Mouse (Mus musculus) testis, adult 2 months (tissue): ENCODE measurements around the gene Caln1. TPM values are rescaled to one million over a fixed set of nuclear protein-coding genes. Genes with fewer than 3 reads are reported as not detected.

ENCODE experiments used
- H3K27ac ChIP-seq: fragments of 200-500 bp; 2 replicates; pipeline ENCODE4 v1.5.1; 2012; ENCODE audit warnings: low read depth, low read length; ENCODE audit not compliant: control insufficient read depth, insufficient read depth
- H3K27me3 ChIP-seq: fragments of 200-500 bp; 2 replicates; pipeline ENCODE4 v1.6.1; 2012; ENCODE audit warnings: mild to moderate bottlenecking, low read length, moderate library complexity; ENCODE audit not compliant: control insufficient read depth, insufficient read depth
- H3K36me3 ChIP-seq: fragments of 200-500 bp; 2 replicates; pipeline ENCODE4 v1.6.1; 2012; ENCODE audit warnings: mild to moderate bottlenecking, low read length; ENCODE audit not compliant: control insufficient read depth, insufficient read depth
- H3K4me1 ChIP-seq: fragments of 200-500 bp; 2 replicates; pipeline ENCODE4 v1.6.1; 2012; ENCODE audit warnings: low read length; ENCODE audit not compliant: control insufficient read depth, insufficient read depth
- H3K4me3 ChIP-seq: fragments of 200-500 bp; 2 replicates; pipeline ENCODE4 v1.5.1; 2012; ENCODE audit warnings: low read depth, mild to moderate bottlenecking, low read length, moderate library complexity, mixed read lengths; ENCODE audit not compliant: control insufficient read depth
- CTCF ChIP-seq: fragments of 200-500 bp; IDR thresholded peaks from 2 replicates; pipeline ENCODE4 v1.5.1; 2012; ENCODE audit warnings: low read depth, mild to moderate bottlenecking, inconsistent platforms, low read length, moderate library complexity; ENCODE audit not compliant: control insufficient read depth, insufficient read depth, insufficient replicate concordance
- POLR2A ChIP-seq: fragments of 200-500 bp; IDR thresholded peaks from 2 replicates; pipeline ENCODE4 v1.6.1; 2012; ENCODE audit warnings: low read depth, mild to moderate bottlenecking, inconsistent platforms, low read length, moderate library complexity; ENCODE audit not compliant: control insufficient read depth
- polyA plus RNA-seq: library from polyadenylated mRNA; depleted of rRNA; stranded (reverse); fragments of >200 nt; gene quantifications from 2 replicates; pipeline ENCODE4 v1.2.3, GENCODE M21; 2012; rRNA removed

Caln1 gene
- polyA plus RNA-seq, 1 experiment = 1.3 TPM

DNA sequence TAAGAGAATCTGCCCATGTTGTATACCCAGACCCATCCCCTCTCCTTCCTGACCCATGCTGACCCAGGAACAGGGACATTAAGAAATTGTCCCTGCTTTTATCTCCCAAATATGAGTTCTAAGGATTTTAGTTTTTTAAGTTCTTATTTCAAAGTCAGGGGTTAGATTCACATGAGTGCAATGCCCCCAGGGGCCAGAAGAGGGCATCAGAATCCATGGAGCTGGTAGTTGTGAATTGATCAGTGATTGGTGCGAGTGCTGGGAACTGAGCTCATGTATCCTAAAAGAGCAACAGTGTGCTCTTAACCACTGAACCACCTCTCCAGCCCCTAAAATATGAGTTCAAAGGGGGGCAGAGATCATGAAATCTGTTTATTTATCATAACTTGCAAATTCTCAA is 500.6 kb downstream of the Caln1 start:
- Histone ChIP-seq H3K27ac (no peak overlapping the region), H3K36me3 (no peaks in the 10 kb centered on the region), H3K4me1 (no peaks in the 10 kb centered on the region), H3K4me3 (no peak overlapping the region), H3K27me3 (no peaks in the 10 kb centered on the region)
- TF ChIP-seq CTCF (no peak), POLR2A (no peak)

DNA sequence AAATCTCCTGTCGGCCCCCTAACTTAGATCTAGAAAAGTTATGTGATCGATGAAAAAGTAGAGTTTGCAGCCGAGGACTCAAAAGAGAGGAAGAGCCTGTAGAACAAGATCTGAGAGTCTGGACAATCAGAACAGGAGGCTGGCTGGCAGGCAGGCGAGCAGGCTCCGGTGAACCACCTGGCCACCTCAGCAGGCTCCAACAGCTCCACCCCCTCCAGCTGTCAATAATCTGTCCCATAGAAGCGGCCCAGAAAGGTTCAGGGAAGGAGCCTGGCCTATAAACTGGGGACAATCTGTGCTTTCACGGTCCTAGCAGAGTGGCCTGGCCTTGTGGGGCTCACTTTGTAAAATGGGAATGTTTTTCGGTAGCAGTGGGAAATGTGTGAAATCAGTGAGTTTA is 501.8 kb downstream of the Caln1 start:
- TF ChIP-seq CTCF = no peak
- TF ChIP-seq POLR2A = no peak
- no peaks in the 10 kb centered on the region for H3K27me3 ChIP-seq
- no peaks in the 10 kb centered on the region for H3K36me3 ChIP-seq
- H3K4me3 ChIP-seq = no peak overlapping the region
- no peak overlapping the region for H3K27ac ChIP-seq
- H3K4me1 ChIP-seq = no peaks in the 10 kb centered on the region

DNA sequence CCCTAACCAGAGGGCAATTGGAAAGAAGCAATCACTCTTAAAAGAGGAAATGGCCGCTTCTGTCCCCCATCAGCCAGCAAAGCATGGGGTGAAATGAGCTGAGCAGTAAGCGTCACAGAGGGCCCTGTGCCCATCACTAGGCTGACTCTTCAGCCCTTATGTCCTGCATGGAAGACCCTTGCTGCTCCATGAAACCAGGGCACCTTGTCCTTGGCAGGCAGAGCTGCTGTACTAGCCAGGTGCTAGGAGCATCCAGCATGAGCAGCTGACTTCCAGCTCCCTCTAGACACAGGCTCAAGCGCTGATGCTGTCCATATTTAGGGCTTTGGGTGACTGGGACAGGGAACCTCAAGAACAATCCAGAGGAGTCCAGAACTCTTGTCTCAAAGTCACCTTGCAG is 506.1 kb downstream of the Caln1 start:
- TF ChIP-seq CTCF = no peak
- TF ChIP-seq POLR2A = no peak
- no peak overlapping the region for H3K27ac ChIP-seq

DNA sequence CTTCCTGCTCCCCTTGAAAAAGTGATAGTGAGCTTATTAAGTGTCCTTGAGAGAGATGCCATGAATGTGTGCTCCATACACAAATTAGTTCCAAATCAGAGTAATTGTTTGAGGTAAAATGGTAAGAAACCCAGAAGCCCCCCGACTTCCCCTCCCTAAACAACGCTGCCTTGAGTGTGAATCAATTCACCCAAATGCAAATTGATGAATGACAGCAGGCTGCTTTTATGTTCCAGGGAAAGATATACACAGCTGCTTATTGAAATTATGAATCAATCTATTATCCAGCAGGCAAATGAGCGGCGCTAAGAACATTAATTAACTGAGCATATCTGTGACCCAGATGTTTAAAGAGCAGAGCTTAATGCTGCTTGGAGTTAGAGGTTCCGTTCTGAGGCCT is 511.1 kb downstream of the Caln1 start:
- Histone ChIP-seq H3K27me3 (no peaks in the 10 kb centered on the region), H3K4me3 (no peak overlapping the region), H3K27ac (no peak overlapping the region), H3K36me3 (no peaks in the 10 kb centered on the region), H3K4me1 (no peaks in the 10 kb centered on the region)
- TF ChIP-seq CTCF (no peak), POLR2A (no peak)

More for the DNA sequence above, 506.1 kb downstream of the Caln1 start:
- H3K4me1 ChIP-seq = no peaks in the 10 kb centered on the region
- no peaks in the 10 kb centered on the region for H3K27me3 ChIP-seq
- H3K36me3 ChIP-seq = no peaks in the 10 kb centered on the region
- no peak overlapping the region for H3K4me3 ChIP-seq

DNA sequence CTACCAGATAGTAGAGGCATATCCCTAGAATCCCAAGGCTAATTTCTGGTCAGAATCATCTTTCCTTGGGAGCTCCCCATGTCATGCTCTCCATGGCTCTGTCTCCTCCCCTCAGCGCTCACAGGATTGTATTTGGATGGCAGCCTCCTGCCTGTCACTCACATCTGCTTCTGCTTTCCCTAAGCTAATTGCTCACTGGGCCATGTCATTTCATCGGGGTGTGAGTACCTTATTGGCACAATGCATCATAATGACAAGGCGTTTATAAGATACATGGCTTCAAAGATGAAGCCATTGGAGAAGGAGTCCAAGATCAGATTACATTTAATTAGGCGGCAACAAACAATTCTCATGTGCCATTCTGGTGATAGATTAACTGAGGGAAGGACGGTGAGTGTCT is 522.5 kb downstream of the Caln1 start:
- Histone ChIP-seq H3K4me1 (no peaks in the 10 kb centered on the region), H3K27ac (no peak overlapping the region), H3K27me3 (no peaks in the 10 kb centered on the region), H3K36me3 (no peaks in the 10 kb centered on the region), H3K4me3 (no peak overlapping the region)
- no peak for TF ChIP-seq POLR2A
- TF ChIP-seq CTCF = no peak

- Histone ChIP-seq H3K36me3 (no peaks in the 10 kb centered on the region), H3K4me3 (no peak overlapping the region), H3K4me1 (no peaks in the 10 kb centered on the region), H3K27ac (no peak overlapping the region), H3K27me3 (no peaks in the 10 kb centered on the region)
- TF ChIP-seq CTCF (peak; percentile 85; the same call in 1 of the 2 replicates), POLR2A (no peak)
These were observed 526.7 kb downstream of the Caln1 start for GRCm38 (mm10) chr5:130895991-130896390.

Other genes starting within 250 kb of the Caln1 start
- 14.8 and 15.6 TPM in 2 replicates for gene Kctd7, start 224.6 kb upstream of the Caln1 start, polyA plus RNA-seq
- 8.0 and 8.1 TPM in 2 replicates for gene Rabgef1, start 197.7 kb upstream of the Caln1 start, polyA plus RNA-seq
- 76.0 and 82.3 TPM in 2 replicates for gene Tmem248, start 152.4 kb upstream of the Caln1 start, polyA plus RNA-seq
- 46.1 and 52.2 TPM in 2 replicates for gene Sbds, start 113.9 kb upstream of the Caln1 start, polyA plus RNA-seq
- gene Tyw1, start 113.8 kb upstream of the Caln1 start, polyA plus RNA-seq = 8.0 TPM in 2 replicates
- 0.56 and 1.3 TPM in 2 replicates for gene A330070K13Rik, start 15.2 kb downstream of the Caln1 start, polyA plus RNA-seq